Mouse (Mus musculus) right cerebral cortex, adult 18-20 months (tissue): ENCODE data around the gene Plekha1.

Experiments
- DNase-seq: peaks from one replicate; pipeline ENCODE4 v3.0.0; 2022; ENCODE audit warnings: mixed read lengths

Gene Plekha1

GRCm38 (mm10) chr7:130865613-130866591 lies at the start of gene Plekha1:
TSS of gene Plekha1 (plus strand) at chr7:130865756.
- DNase-seq: peak; percentile 99

GRCm38 (mm10) chr7:130816243-130816642 lies 49.3 kb upstream of the Plekha1 start:
- no peak for DNase-seq

- DNase-seq: no peak
Observed at GRCm38 (mm10) chr7:130818813-130819212, 46.7 kb upstream of the Plekha1 start.

- peak; percentile 52 for DNase-seq
Observed at GRCm38 (mm10) chr7:130819624-130820023, 45.9 kb upstream of the Plekha1 start.

- DNase-seq: no peak
Observed at GRCm38 (mm10) chr7:130823992-130824391, 41.6 kb upstream of the Plekha1 start.

- DNase-seq: no peak
Observed at GRCm38 (mm10) chr7:130826343-130826742, 39.2 kb upstream of the Plekha1 start.

- peak; percentile 48 for DNase-seq
Observed at GRCm38 (mm10) chr7:130827431-130827830, 38.1 kb upstream of the Plekha1 start.

GRCm38 (mm10) chr7:130827844-130828403 lies 37.6 kb upstream of the Plekha1 start:
- no peak for DNase-seq

- no peak for DNase-seq
Observed at GRCm38 (mm10) chr7:130828475-130828874, 37.1 kb upstream of the Plekha1 start.

- DNase-seq: no peak
Observed at GRCm38 (mm10) chr7:130831586-130831985, 34.0 kb upstream of the Plekha1 start.

- no peak for DNase-seq
Observed at GRCm38 (mm10) chr7:130834299-130834698, 31.3 kb upstream of the Plekha1 start.

GRCm38 (mm10) chr7:130834958-130835861 lies 30.3 kb upstream of the Plekha1 start:
- peak; percentile 18 for DNase-seq

GRCm38 (mm10) chr7:130836066-130836465 lies 29.5 kb upstream of the Plekha1 start:
- no peak for DNase-seq

- DNase-seq: peak; percentile 22
Observed at GRCm38 (mm10) chr7:130837941-130838657, 27.5 kb upstream of the Plekha1 start.

- DNase-seq: no peak
Observed at GRCm38 (mm10) chr7:130838658-130839025, 26.9 kb upstream of the Plekha1 start.

- no peak for DNase-seq
Observed at GRCm38 (mm10) chr7:130839380-130840100, 26.0 kb upstream of the Plekha1 start.

GRCm38 (mm10) chr7:130847164-130847718 lies 18.3 kb upstream of the Plekha1 start:
- DNase-seq: no peak

GRCm38 (mm10) chr7:130854684-130855292 lies 10.8 kb upstream of the Plekha1 start:
- DNase-seq: no peak

- DNase-seq: no peak
Observed at GRCm38 (mm10) chr7:130855681-130856080, 9.9 kb upstream of the Plekha1 start.

- no peak for DNase-seq
Observed at GRCm38 (mm10) chr7:130857973-130858372, 7.6 kb upstream of the Plekha1 start.

GRCm38 (mm10) chr7:130859926-130860325 lies 5.6 kb upstream of the Plekha1 start:
- no peak for DNase-seq
